ENCODE assay signal across 8 mouse cellular contexts in the genomic region with DNA sequence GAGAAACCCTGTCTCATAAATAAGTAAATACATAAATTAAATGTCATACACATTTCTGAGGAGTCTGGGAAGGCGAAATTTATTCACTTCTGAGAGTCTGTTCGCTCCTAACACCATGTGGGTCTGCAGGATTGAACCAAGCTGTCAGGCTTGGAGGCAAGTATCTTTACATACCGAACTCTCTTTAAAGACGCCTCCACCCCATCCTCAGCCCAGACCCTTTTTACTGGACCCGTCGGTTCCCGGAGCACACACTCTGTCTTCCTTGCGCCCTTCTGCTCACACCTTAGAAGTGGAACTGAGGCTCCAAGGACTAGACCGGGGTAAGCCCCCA. TPM values are rescaled to one million over a fixed set of nuclear protein-coding genes. Genes with fewer than 3 reads are reported as not detected.
DNase-seq lines count a peak whose midpoint lies in the region; ATAC-seq and TF ChIP-seq lines count a peak whose summit lies in the region.

No protein-coding gene starts in this region.

- no peak for TF ChIP-seq POLR2A in embryonic fibroblast, embryonic 13.5 days (IDR thresholded peaks at IDR 0.05; ENCODE audit: low read depth, low read length)

- DNase-seq in lung, embryonic 14.5 days, result no peak
- DNase-seq in lung, postnatal 14 days, result no peak
- no peak for DNase-seq in frontal cortex, postnatal 14 days (ENCODE audit: low spot score in 2 of 2)
- DNase-seq in cerebellum, adult 11-12 months, result no peak

- peak overlapping the region; percentile 91 for H3K4me3 ChIP-seq in lung, embryonic 14.5 days (ENCODE audit: low read depth, low read length)
- peak overlapping the region; percentile 57 for H3K4me3 ChIP-seq in embryonic fibroblast, embryonic 13.5 days (ENCODE audit: insufficient read depth, low read length)
- peak overlapping the region; percentile 82 for H3K4me3 ChIP-seq in intestine, postnatal 0 days (ENCODE audit: low read depth, low read length)
- H3K4me3 ChIP-seq in neural tube, embryonic 13.5 days, result peak overlapping the region; percentile 95

- no peaks in the 10 kb centered on the region for H3K9me3 ChIP-seq in lung, embryonic 14.5 days (ENCODE audit: low read depth, low read length)
- H3K9me3 ChIP-seq in intestine, postnatal 0 days (ENCODE audit: control insufficient read depth), result no peaks in the 10 kb centered on the region
- H3K9me3 ChIP-seq in neural tube, embryonic 13.5 days, result no peaks in the 10 kb centered on the region

- 3% methylated on average over 9 of the region's 9 CpGs for WGBS in lung, embryonic 14.5 days
- 3% methylated on average over 9 of the region's 9 CpGs for WGBS in intestine, postnatal 0 days
- WGBS in neural tube, embryonic 13.5 days, result 2% methylated on average over 9 of the region's 9 CpGs

- peaks cover 13% of the 10 kb centered on the region for H3K36me3 ChIP-seq in lung, embryonic 14.5 days (ENCODE audit: insufficient read depth)
- peaks cover 16% of the 10 kb centered on the region for H3K36me3 ChIP-seq in intestine, postnatal 0 days (ENCODE audit: control insufficient read depth, insufficient read depth)
- H3K36me3 ChIP-seq in neural tube, embryonic 13.5 days, result peaks cover 14% of the 10 kb centered on the region

- peak overlapping the region; percentile 65 for H3K4me2 ChIP-seq in lung, embryonic 14.5 days
- peak overlapping the region; percentile 77 for H3K4me2 ChIP-seq in intestine, postnatal 0 days (replicated peaks; ENCODE audit: low read depth)
- H3K4me2 ChIP-seq in neural tube, embryonic 13.5 days, result peak overlapping the region; percentile 62

- TF ChIP-seq CTCF in lung, embryonic 14.5 days (IDR thresholded peaks at IDR 0.05; ENCODE audit: low read depth), result no peak
- TF ChIP-seq CTCF in embryonic fibroblast, embryonic 13.5 days (IDR thresholded peaks at IDR 0.05; ENCODE audit: borderline replicate concordance, insufficient read depth, low read length), result no peak
- no peak for TF ChIP-seq CTCF in intestine, postnatal 0 days (IDR thresholded peaks at IDR 0.05; ENCODE audit: low read depth)

- peak overlapping the region; percentile 90 for H3K27ac ChIP-seq in lung, embryonic 14.5 days (ENCODE audit: low read depth)
- H3K27ac ChIP-seq in embryonic fibroblast, embryonic 13.5 days (ENCODE audit: insufficient read depth, low read length), result no peak overlapping the region
- H3K27ac ChIP-seq in intestine, postnatal 0 days (ENCODE audit: low read depth, low read length), result peak overlapping the region; percentile 94; the same call in 1 of the 2 replicates
- peak overlapping the region; percentile 91 for H3K27ac ChIP-seq in neural tube, embryonic 13.5 days (replicated peaks)

- H3K4me1 ChIP-seq in lung, embryonic 14.5 days (ENCODE audit: insufficient read depth), result 0 out of 2 replicates have a peak, but pooled peaks cover 5% of the 10 kb centered on the region
- H3K4me1 ChIP-seq in embryonic fibroblast, embryonic 13.5 days (ENCODE audit: control insufficient read depth, insufficient read depth, low read length), result no peaks in the 10 kb centered on the region
- peaks cover 9% of the 10 kb centered on the region; the same call in 1 of the 2 replicates for H3K4me1 ChIP-seq in intestine, postnatal 0 days (replicated peaks; ENCODE audit: control insufficient read depth, insufficient read depth, low read length)
- H3K4me1 ChIP-seq in neural tube, embryonic 13.5 days (replicated peaks), result peaks cover 23% of the 10 kb centered on the region

- ATAC-seq in lung, embryonic 14.5 days (ENCODE audit: insufficient read depth), result no peak; the same call in 1 of the 2 replicates
- ATAC-seq in intestine, postnatal 0 days, result no peak; the same call in 1 of the 2 replicates
- no peak; the same call in 1 of the 2 replicates for ATAC-seq in neural tube, embryonic 13.5 days (ENCODE audit: low read depth)
- ATAC-seq in activated CD4-positive, CD25-positive, alpha-beta regulatory T cell, adult 4 months, result no peak

- no peaks in the 10 kb centered on the region for H3K27me3 ChIP-seq in lung, embryonic 14.5 days (ENCODE audit: insufficient read depth, low read length)
- H3K27me3 ChIP-seq in intestine, postnatal 0 days (replicated peaks; ENCODE audit: control insufficient read depth, insufficient read depth, low read length), result no peaks in the 10 kb centered on the region
- no peaks in the 10 kb centered on the region for H3K27me3 ChIP-seq in neural tube, embryonic 13.5 days

- peak overlapping the region; percentile 89 for H3K9ac ChIP-seq in lung, embryonic 14.5 days
- peak overlapping the region; percentile 89 for H3K9ac ChIP-seq in intestine, postnatal 0 days (ENCODE audit: low read depth, low read length)
- H3K9ac ChIP-seq in neural tube, embryonic 13.5 days, result peak overlapping the region; percentile 90

RNA-seq across cellular contexts. Expression of a gene that starts 0.3 kb away (rescaled TPM):
- 78.4 and 80.1 TPM in 2 replicates for polyA plus RNA-seq in lung, embryonic 14.5 days (2014; fragmentation: Nextera tagmentation; extraction: Ambion mirVana)
- polyA plus RNA-seq in embryonic fibroblast, embryonic 13.5 days (2011; ENCODE audit: insufficient read length, low read depth, missing spikeins), result 69.0 and 70.7 TPM in 2 replicates
- polyA plus RNA-seq in intestine, postnatal 0 days (2015; fragmentation: Nextera tagmentation; extraction: Ambion mirVana), result 104 and 110 TPM in 2 replicates
- polyA plus RNA-seq in neural tube, embryonic 13.5 days (2015; fragmentation: Nextera tagmentation; extraction: Ambion mirVana), result 79.4 and 83.5 TPM in 2 replicates
- 10 to 100 TPM; 44.6 to 47.6 TPM for polyA plus RNA-seq in activated CD4-positive, CD25-positive, alpha-beta regulatory T cell, adult 4 months (2017; shearing (Covaris generic))

RNA-seq across cellular contexts. Expression of a gene that starts 24.1 kb away (rescaled TPM):
- 0.41 TPM in 1 of 2 replicates, not detected in the other for polyA plus RNA-seq in lung, embryonic 14.5 days (2014; fragmentation: Nextera tagmentation; extraction: Ambion mirVana)
- polyA plus RNA-seq in embryonic fibroblast, embryonic 13.5 days (2011; ENCODE audit: insufficient read length, low read depth, missing spikeins), result not detected in 2 replicates
- polyA plus RNA-seq in intestine, postnatal 0 days (2015; fragmentation: Nextera tagmentation; extraction: Ambion mirVana), result 0.59 and 0.65 TPM in 2 replicates
- 4.7 and 6.5 TPM in 2 replicates for polyA plus RNA-seq in neural tube, embryonic 13.5 days (2015; fragmentation: Nextera tagmentation; extraction: Ambion mirVana)
- polyA plus RNA-seq in activated CD4-positive, CD25-positive, alpha-beta regulatory T cell, adult 4 months (2017; shearing (Covaris generic)), result not detected

RNA-seq across cellular contexts. Expression of a gene that starts 40.2 kb away (rescaled TPM):
- polyA plus RNA-seq in lung, embryonic 14.5 days (2014; fragmentation: Nextera tagmentation; extraction: Ambion mirVana), result 5.3 and 5.4 TPM in 2 replicates
- polyA plus RNA-seq in embryonic fibroblast, embryonic 13.5 days (2011; ENCODE audit: insufficient read length, low read depth, missing spikeins), result 4.2 and 12.6 TPM in 2 replicates
- 2.6 and 2.8 TPM in 2 replicates for polyA plus RNA-seq in intestine, postnatal 0 days (2015; fragmentation: Nextera tagmentation; extraction: Ambion mirVana)
- 8.5 and 9.0 TPM in 2 replicates for polyA plus RNA-seq in neural tube, embryonic 13.5 days (2015; fragmentation: Nextera tagmentation; extraction: Ambion mirVana)
- 1 to 10 TPM in 1 of 2 experiments, not detected in 1; 1.9 TPM for polyA plus RNA-seq in activated CD4-positive, CD25-positive, alpha-beta regulatory T cell, adult 4 months (2017; shearing (Covaris generic))
